Mouse (Mus musculus) ovary, postnatal 10 days (tissue): ENCODE measurements at regions not wholly inside any gene's neighbourhood (a gene's known extent, or its start where the extent isn't known, plus 50 kb on each side); places are given as distances from the start of the nearest gene placed in this dataset.
"Not testable (repeated sequence)": the region's sequence is repeated elsewhere in the genome, so short reads cannot be mapped to it uniquely, and the experiment has no call there.

ENCODE experiments used
- DNase-seq: peaks from one replicate; pipeline ENCODE4 v3.0.0; 2022; ENCODE audit warnings: low spot score

GRCm38 (mm10) chr3:15016621-15017020 is 130.5 kb downstream of the Car2 start:
- DNase-seq = no peak

GRCm38 (mm10) chr3:15022773-15023172 is 136.7 kb downstream of the Car2 start:
- no peak for DNase-seq

GRCm38 (mm10) chr3:15040866-15041528 is 154.9 kb downstream of the Car2 start:
- DNase-seq = no peak

- no peak for DNase-seq
Observed at GRCm38 (mm10) chr3:15053968-15054367, 167.9 kb downstream of the Car2 start.

GRCm38 (mm10) chr3:15055516-15056256 is 169.6 kb downstream of the Car2 start:
- not testable (repeated sequence) for DNase-seq

- DNase-seq = not testable (repeated sequence)
Observed at GRCm38 (mm10) chr3:15056788-15057585, 170.9 kb downstream of the Car2 start.

GRCm38 (mm10) chr3:15065681-15066080 is 179.6 kb downstream of the Car2 start:
- DNase-seq = no peak

GRCm38 (mm10) chr3:15068256-15068655 is 182.2 kb downstream of the Car2 start:
- DNase-seq = no peak

- no peak for DNase-seq
Observed at GRCm38 (mm10) chr3:15071030-15071883, 185.2 kb downstream of the Car2 start.

GRCm38 (mm10) chr3:15073405-15073804 is 187.3 kb downstream of the Car2 start:
- no peak for DNase-seq

GRCm38 (mm10) chr3:15073847-15074246 is 187.8 kb downstream of the Car2 start:
- DNase-seq = no peak

GRCm38 (mm10) chr3:15074949-15075348 is 188.9 kb downstream of the Car2 start:
- no peak for DNase-seq

GRCm38 (mm10) chr3:15090124-15090523 is 204.1 kb downstream of the Car2 start:
- DNase-seq = no peak

- DNase-seq = no peak
Observed at GRCm38 (mm10) chr3:15098206-15098817, 212.2 kb downstream of the Car2 start.

GRCm38 (mm10) chr3:15098981-15099380 is 212.9 kb downstream of the Car2 start:
- DNase-seq = no peak

- DNase-seq = no peak
Observed at GRCm38 (mm10) chr3:15105627-15106026, 219.6 kb downstream of the Car2 start.

- DNase-seq = no peak
Observed at GRCm38 (mm10) chr3:15106281-15106680, 220.2 kb downstream of the Car2 start.

- no peak for DNase-seq
Observed at GRCm38 (mm10) chr3:15107301-15107700, 221.2 kb downstream of the Car2 start.

GRCm38 (mm10) chr3:15108239-15108934 is 222.3 kb downstream of the Car2 start:
- no peak for DNase-seq

- no peak for DNase-seq
Observed at GRCm38 (mm10) chr3:15110037-15110748, 221.9 kb downstream of the Gm9733 start.
